Mouse (Mus musculus) cerebellum, adult 11-12 months (tissue): ENCODE results near the gene Cmtm6.

Experiments
- DNase-seq: peaks from one replicate; pipeline ENCODE4 v3.0.0; 2022

Gene Cmtm6

GRCm38 (mm10) chr9:114771565-114771964 lies 40.6 kb downstream of the Cmtm6 start:
- DNase-seq: no peak

GRCm38 (mm10) chr9:114774629-114775028 lies 43.7 kb downstream of the Cmtm6 start:
- DNase-seq: no peak

- peak; percentile 91 for DNase-seq
Measured at GRCm38 (mm10) chr9:114775272-114775671, 44.4 kb downstream of the Cmtm6 start.

GRCm38 (mm10) chr9:114776361-114776760 lies 45.4 kb downstream of the Cmtm6 start:
- no peak for DNase-seq

- no peak for DNase-seq
Measured at GRCm38 (mm10) chr9:114777178-114778046, 46.5 kb downstream of the Cmtm6 start.

- no peak for DNase-seq
Measured at GRCm38 (mm10) chr9:114778047-114778390, 47.1 kb downstream of the Cmtm6 start.

- no peak for DNase-seq
Measured at GRCm38 (mm10) chr9:114778877-114779276, 48.0 kb downstream of the Cmtm6 start.

- no peak for DNase-seq
Measured at GRCm38 (mm10) chr9:114779984-114780745, 49.2 kb downstream of the Cmtm6 start.

- DNase-seq: no peak
Measured at GRCm38 (mm10) chr9:114780746-114781525, 50.0 kb downstream of the Cmtm6 start.

GRCm38 (mm10) chr9:114781526-114782212 lies 50.8 kb downstream of the Cmtm6 start, which contains the start of gene Cmtm7:
TSS of gene Cmtm7 (minus strand) at chr9:114781856.
- no peak for DNase-seq

- no peak for DNase-seq
Measured at GRCm38 (mm10) chr9:114785432-114786125, 54.7 kb downstream of the Cmtm6 start.

- no peak for DNase-seq
Measured at GRCm38 (mm10) chr9:114787134-114787533, 56.2 kb downstream of the Cmtm6 start.

- no peak for DNase-seq
Measured at GRCm38 (mm10) chr9:114787716-114788115, 56.8 kb downstream of the Cmtm6 start.

GRCm38 (mm10) chr9:114788697-114789096 lies 57.8 kb downstream of the Cmtm6 start:
- no peak for DNase-seq

- DNase-seq: no peak
Measured at GRCm38 (mm10) chr9:114789557-114789956, 58.6 kb downstream of the Cmtm6 start.

- no peak for DNase-seq
Measured at GRCm38 (mm10) chr9:114789989-114790388, 59.1 kb downstream of the Cmtm6 start.

GRCm38 (mm10) chr9:114793764-114794295 lies 62.9 kb downstream of the Cmtm6 start:
- DNase-seq: no peak

GRCm38 (mm10) chr9:114794491-114794890 lies 63.6 kb downstream of the Cmtm6 start:
- DNase-seq: no peak

- DNase-seq: no peak
Measured at GRCm38 (mm10) chr9:114796473-114797050, 65.6 kb downstream of the Cmtm6 start.

- peak; percentile 65 for DNase-seq
Measured at GRCm38 (mm10) chr9:114797329-114798004, 66.6 kb downstream of the Cmtm6 start.

GRCm38 (mm10) chr9:114798845-114799244 lies 67.9 kb downstream of the Cmtm6 start:
- DNase-seq: no peak
